Comparison of ENCODE assay signal across 16 mouse cellular contexts in the genomic region with DNA sequence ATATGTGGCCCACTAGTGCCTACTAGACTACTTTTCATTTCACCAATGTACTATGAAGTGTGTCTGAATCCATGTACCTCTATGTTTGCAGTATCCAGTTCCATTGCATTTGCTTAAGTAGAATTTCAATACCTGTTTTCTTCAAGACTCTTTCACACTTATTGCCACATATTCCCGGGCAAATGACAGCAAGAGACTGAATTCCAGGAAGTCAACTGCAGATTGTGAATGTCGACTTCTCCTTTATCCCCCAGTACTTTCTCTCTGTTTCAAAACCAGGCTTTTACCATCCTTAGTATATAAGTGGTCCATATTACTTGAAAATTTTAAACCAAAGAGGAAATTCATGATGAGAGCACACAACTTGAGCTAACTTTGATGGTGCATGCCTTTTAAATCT.
"Had no signal": no experiment of that assay in that cellular context is flagged by ENCODE, and none has a peak within 500 bp of the region (broad histone marks: within the 10 kb centered on the region; RNA-seq: fewer than 3 reads in every experiment).

No protein-coding gene starts in this region.

- H3K36me3 ChIP-seq: midbrain, embryonic 13.5 days; midbrain, embryonic 15.5 days; neural tube, embryonic 12.5 days; stomach, embryonic 15.5 days had no signal

- DNase-seq: lung, adult 18-20 months; lung, embryonic 14.5 days; lung, postnatal 14 days; lung, postnatal 36 days; right cerebral cortex, postnatal 14 days; thymus, adult 2 months; thymus, postnatal 25 days; thymus, postnatal 4 days had no signal

- H3K27ac ChIP-seq: liver, embryonic 14.5 days; macrophage; midbrain, embryonic 13.5 days; midbrain, embryonic 15.5 days; neural tube, embryonic 12.5 days; stomach, embryonic 15.5 days; stomach, postnatal 0 days had no signal

- H3K27me3 ChIP-seq: megakaryocyte, embryonic 14.5 days; midbrain, embryonic 13.5 days; midbrain, embryonic 15.5 days; neural tube, embryonic 12.5 days; stomach, embryonic 15.5 days had no signal

- H3K9ac ChIP-seq: liver, embryonic 14.5 days; lung, embryonic 14.5 days; midbrain, embryonic 13.5 days; midbrain, embryonic 15.5 days; neural tube, embryonic 12.5 days; stomach, embryonic 15.5 days had no signal

- H3K4me3 ChIP-seq: megakaryocyte, embryonic 14.5 days; midbrain, embryonic 13.5 days; midbrain, embryonic 15.5 days; neural tube, embryonic 12.5 days; stomach, embryonic 15.5 days had no signal

- ATAC-seq: midbrain, embryonic 13.5 days; midbrain, embryonic 15.5 days had no signal

- H3K9me3 ChIP-seq: megakaryocyte, embryonic 14.5 days; midbrain, embryonic 13.5 days; midbrain, embryonic 15.5 days; neural tube, embryonic 12.5 days; stomach, embryonic 15.5 days had no signal
